Mouse (Mus musculus) ES-E14 (cell line): ENCODE measurements around the gene Cyth4. TPM values are rescaled to one million over a fixed set of nuclear protein-coding genes. Genes with fewer than 3 reads are reported as not detected.

ENCODE experiments used
- DNase-seq: peaks from one replicate; pipeline ENCODE4 v3.0.0-alpha.2; 2013; ENCODE audit warnings: low read depth, low spot score
- H3K27ac ChIP-seq: 2 replicates; pipeline ENCODE4 v1.5.1; 2012; ENCODE audit warnings: low read depth, mild to moderate bottlenecking, low read length, moderate library complexity, mixed read lengths; ENCODE audit not compliant: poor library complexity, insufficient read depth, severe bottlenecking
- H3K36me3 ChIP-seq: 2 replicates; pipeline ENCODE4 v1.6.1; 2012; ENCODE audit warnings: mild to moderate bottlenecking, low read length, moderate library complexity, mixed read lengths; ENCODE audit not compliant: control insufficient read depth, poor library complexity, insufficient read depth, severe bottlenecking
- H3K4me1 ChIP-seq, 2 experiments: fragments of 150-350 bp in 1 of 2; sonication (generic) in 1 of 2; 2 replicates each; pipeline ENCODE4 v1.6.1; 2012; ENCODE audit warnings: low read length in 2 of 2, mild to moderate bottlenecking in 1 of 2, mixed read lengths in 1 of 2; ENCODE audit not compliant: control insufficient read depth in 2 of 2, insufficient read depth in 2 of 2, poor library complexity in 1 of 2
- H3K4me3 ChIP-seq, 2 experiments: fragments of 150-350 bp in 1 of 2; sonication (generic) in 1 of 2; 2 replicates each; pipeline ENCODE4 v1.5.1; 2012; ENCODE audit warnings: low read length in 2 of 2, low read depth in 1 of 2, mild to moderate bottlenecking in 1 of 2, mixed read lengths in 1 of 2; ENCODE audit not compliant: insufficient read depth in 1 of 2, poor library complexity in 1 of 2, severe bottlenecking in 1 of 2
- H3K9ac ChIP-seq: 2 replicates; pipeline ENCODE4 v1.6.1; 2012; ENCODE audit warnings: low read depth, mild to moderate bottlenecking, low read length, mixed read lengths; ENCODE audit not compliant: poor library complexity, insufficient read depth, severe bottlenecking
- H3K9me3 ChIP-seq: fragments of 150-350 bp; sonication (generic); 2 replicates; pipeline ENCODE4 v1.6.1; 2012; ENCODE audit warnings: low read depth, mild to moderate bottlenecking, low read length; ENCODE audit not compliant: control insufficient read depth, insufficient read depth
- CHD2 ChIP-seq: IDR thresholded peaks from 2 replicates; pipeline ENCODE4 v1.6.1; 2014; ENCODE audit warnings: mild to moderate bottlenecking, low read depth, low read length, inconsistent platforms
- HCFC1 ChIP-seq: IDR thresholded peaks from 2 replicates; pipeline ENCODE4 v1.6.1; 2012; ENCODE audit warnings: low read length, inconsistent platforms, borderline replicate concordance; ENCODE audit not compliant: insufficient read depth
- MAFK ChIP-seq: IDR thresholded peaks from 2 replicates; pipeline ENCODE4 v1.6.1; 2014; ENCODE audit warnings: mild to moderate bottlenecking, low read depth, low read length, inconsistent platforms; ENCODE audit not compliant: insufficient read depth
- ZC3H11A ChIP-seq: IDR thresholded peaks from 2 replicates; pipeline ENCODE4 v1.6.1; 2012; ENCODE audit warnings: low read depth, mild to moderate bottlenecking, inconsistent platforms, low read length, borderline replicate concordance
- ZNF384 ChIP-seq: IDR thresholded peaks from 2 replicates; pipeline ENCODE4 v1.6.1; 2012; ENCODE audit warnings: low read depth, low read length, inconsistent platforms
- in situ Hi-C, 2 experiments: fragments of 600-800 bp; cut with MboI; formaldehyde crosslinking; loops; one replicate each; pipeline ENCODE4 v1.15.1; 2025; ENCODE audit warnings: low sequenced_read_pairs in 2 of 2, inconsistent platforms in 1 of 2; ENCODE audit not compliant: unreplicated experiment in 2 of 2
- total RNA-seq: library from RNA; depleted of rRNA; stranded (reverse); fragments of 300-350 nt; gene quantifications from 2 replicates; pipeline ENCODE4 v1.2.3, GENCODE M21; 2012

Gene Cyth4
- total RNA-seq, 1 experiment = 2.3 TPM

- TF ChIP-seq CHD2 (no peak), ZC3H11A (no peak), MAFK (no peak), HCFC1 (no peak), ZNF384 (no peak)
- Histone ChIP-seq H3K4me3 (no peak overlapping the region), H3K4me1 (peaks cover 2 to 4% of the 10 kb centered on the region in 2 experiments; a peak in 3 of 4 replicates), H3K36me3 (no peaks in the 10 kb centered on the region), H3K9ac (no peak overlapping the region), H3K9me3 (no peaks in the 10 kb centered on the region), H3K27ac (no peak overlapping the region)
- in situ Hi-C loops = no loop called here
- no peak for DNase-seq
Observed at GRCm38 (mm10) chr15:78571554-78572269, 25.1 kb upstream of the Cyth4 start.

GRCm38 (mm10) chr15:78572270-78572600 is 24.6 kb upstream of the Cyth4 start:
- Histone ChIP-seq H3K9me3 (no peaks in the 10 kb centered on the region), H3K4me1 (peaks cover 2 to 4% of the 10 kb centered on the region in 2 experiments; a peak in 3 of 4 replicates), H3K27ac (no peak overlapping the region), H3K36me3 (no peaks in the 10 kb centered on the region), H3K4me3 (no peak overlapping the region), H3K9ac (no peak overlapping the region)
- no peak for DNase-seq
- in situ Hi-C loops = no loop called here
- TF ChIP-seq MAFK (no peak), HCFC1 (no peak), CHD2 (no peak), ZC3H11A (no peak)

GRCm38 (mm10) chr15:78572658-78573397 is 24.0 kb upstream of the Cyth4 start, which contains the start of gene Rac2:
Rac2 (minus strand) TSS chr15:78572783.
- Histone ChIP-seq H3K4me3 (no peak within 1 kb of the TSS), H3K4me1 (peaks cover 2 to 4% of the 10 kb centered on the region in 2 experiments; a peak in 3 of 4 replicates), H3K36me3 (no peaks in the 10 kb centered on the region), H3K27ac (no peak within 1 kb of the TSS), H3K9ac (no peak within 1 kb of the TSS), H3K9me3 (no peaks in the 10 kb centered on the region)
- DNase-seq = no peak
- TF ChIP-seq CHD2 = no peak
- no peak for TF ChIP-seq ZC3H11A
- TF ChIP-seq MAFK = no peak
- no peak for TF ChIP-seq ZNF384
- in situ Hi-C loops = no loop called here

- Histone ChIP-seq H3K9ac (no peak overlapping the region), H3K27ac (no peak overlapping the region), H3K4me1 (peaks cover 6 to 7% of the 10 kb centered on the region in 2 experiments), H3K9me3 (no peaks in the 10 kb centered on the region), H3K36me3 (no peaks in the 10 kb centered on the region), H3K4me3 (no peak overlapping the region)
- in situ Hi-C loops = no loop called here
- no peak for TF ChIP-seq ZNF384
- no peak for TF ChIP-seq MAFK
- TF ChIP-seq HCFC1 = no peak
- TF ChIP-seq CHD2 = no peak
- TF ChIP-seq ZC3H11A = no peak
- no peak for DNase-seq
Observed at GRCm38 (mm10) chr15:78576284-78576810, 20.5 kb upstream of the Cyth4 start.
